Mouse (Mus musculus) embryonic facial prominence, embryonic 15.5 days (tissue): Measurements from ENCODE around the gene Itgb4. TPM values are rescaled to one million over a fixed set of nuclear protein-coding genes. Genes with fewer than 3 reads are reported as not detected.
"Not testable (repeated sequence)": the region's sequence is repeated elsewhere in the genome, so short reads cannot be mapped to it uniquely, and the experiment has no call there.

Source experiments
- ATAC-seq: fragments of 200-750 bp; cut with Nextera tagmentation; 2 replicates; pipeline ENCODE4 v1.8.0; 2017; ENCODE audit warnings: low read depth, moderate TSS enrichment; ENCODE audit not compliant: insufficient number of reproducible peaks, low FRiP score, low TSS enrichment
- H3K27ac ChIP-seq: fragments of 300-500 bp; sonication (generic); replicated peaks from 2 replicates; pipeline ENCODE4 v1.5.1; 2015; ENCODE audit warnings: mild to moderate bottlenecking, inconsistent platforms
- H3K27me3 ChIP-seq: fragments of 300-500 bp; sonication (generic); 2 replicates; pipeline ENCODE4 v1.6.1; 2015; ENCODE audit warnings: inconsistent platforms
- H3K36me3 ChIP-seq: fragments of 300-500 bp; sonication (generic); 2 replicates; pipeline ENCODE4 v1.6.1; 2015; ENCODE audit warnings: mild to moderate bottlenecking, inconsistent platforms
- H3K4me1 ChIP-seq: fragments of 300-500 bp; sonication (generic); 2 replicates; pipeline ENCODE4 v1.6.1; 2015; ENCODE audit warnings: inconsistent platforms
- H3K4me2 ChIP-seq: fragments of 300-500 bp; sonication (generic); replicated peaks from 2 replicates; pipeline ENCODE4 v1.6.1; 2015; ENCODE audit warnings: mild to moderate bottlenecking, inconsistent platforms
- H3K4me3 ChIP-seq: fragments of 300-500 bp; sonication (generic); replicated peaks from 2 replicates; pipeline ENCODE4 v1.5.1; 2015; ENCODE audit warnings: mild to moderate bottlenecking, inconsistent platforms
- H3K9ac ChIP-seq: fragments of 300-500 bp; sonication (generic); 2 replicates; pipeline ENCODE4 v1.6.1; 2015; ENCODE audit warnings: inconsistent platforms
- H3K9me3 ChIP-seq: fragments of 300-500 bp; sonication (generic); replicated peaks from 2 replicates; pipeline ENCODE4 v1.6.1; 2016; ENCODE audit warnings: inconsistent platforms
- WGBS: fragments of 180-500 bp; shearing (Covaris S2); methylation state at CpG from one replicate; pipeline ENCODE4 v1.1.7; 2015; 5-methylcytosine and 5-hydroxymethylcytosine counted together
- polyA plus RNA-seq: library from polyadenylated mRNA; unstranded; fragments of >200 nt; fragmentation: Nextera tagmentation; extraction: Ambion mirVana; gene quantifications from 2 replicates; pipeline ENCODE4 v1.2.1, GENCODE M21; 2015

The Itgb4 gene
- polyA plus RNA-seq, 1 experiment from 2014 or later, result 21.5 TPM

GRCm38 (mm10) chr11:116010146-116010545 is 35.6 kb downstream of the Itgb4 start:
- no peak for ATAC-seq
- no peak overlapping the region for H3K9ac ChIP-seq
- H3K36me3 ChIP-seq, result peaks cover 37% of the 10 kb centered on the region
- no peak overlapping the region for H3K4me2 ChIP-seq
- no peak overlapping the region for H3K27ac ChIP-seq
- H3K9me3 ChIP-seq, result no peaks in the 10 kb centered on the region
- 88% methylated on average over 8 of the region's 8 CpGs for WGBS
- no peaks in the 10 kb centered on the region for H3K27me3 ChIP-seq
- no peak overlapping the region for H3K4me3 ChIP-seq
- H3K4me1 ChIP-seq, result peaks cover 48% of the 10 kb centered on the region

- Histone ChIP-seq H3K4me3 (no peak overlapping the region), H3K9ac (no peak overlapping the region), H3K27ac (peak overlapping the region; percentile 94; the same call in 1 of the 2 replicates), H3K9me3 (no peaks in the 10 kb centered on the region), H3K4me1 (peaks cover 40% of the 10 kb centered on the region), H3K4me2 (peak overlapping the region; percentile 62; the same call in 1 of the 2 replicates), H3K36me3 (peaks cover 37% of the 10 kb centered on the region), H3K27me3 (no peaks in the 10 kb centered on the region)
- no peak for ATAC-seq
- 79% methylated on average over 5 of the region's 5 CpGs for WGBS
Observed at GRCm38 (mm10) chr11:116010948-116011347, 36.4 kb downstream of the Itgb4 start.

DNA sequence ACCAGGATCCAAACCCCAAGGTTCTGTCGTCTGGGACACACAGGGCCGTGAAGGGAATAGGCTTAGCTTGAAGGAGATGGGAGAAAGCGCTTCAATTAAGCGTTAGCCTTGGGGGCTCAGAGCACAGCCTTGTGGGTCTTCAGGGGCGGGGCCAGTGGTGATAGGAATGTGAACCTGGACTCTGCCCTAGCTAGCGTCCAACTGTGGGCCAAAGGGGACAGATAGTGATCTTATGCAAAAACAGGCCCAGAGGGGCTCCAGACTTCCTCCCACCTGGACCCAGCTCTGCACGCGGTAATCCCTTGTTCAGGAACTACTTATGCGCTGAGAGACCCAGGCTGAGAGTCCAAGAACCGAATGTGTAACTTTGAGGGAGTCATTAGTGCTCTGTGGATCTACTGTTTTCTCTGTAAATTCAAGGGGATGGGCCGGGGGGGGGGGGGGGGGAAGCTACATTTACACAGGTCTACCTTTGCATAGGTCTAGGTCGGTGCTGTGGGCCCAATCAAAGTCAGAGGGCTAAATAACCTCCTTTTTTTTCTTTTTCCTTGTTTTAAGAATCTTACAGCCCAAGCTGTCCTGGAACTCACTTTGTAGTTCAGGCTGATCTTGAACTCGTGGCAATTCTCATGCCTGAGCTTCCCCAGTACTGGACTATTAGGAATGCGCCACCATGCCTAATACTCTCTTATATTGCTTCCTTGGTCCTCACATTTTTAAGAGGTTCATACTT is 37.2 kb downstream of the Itgb4 start:
- Histone ChIP-seq H3K27ac (peak overlapping the region; percentile 94), H3K4me3 (peak overlapping the region; percentile 60), H3K4me1 (peaks cover 33% of the 10 kb centered on the region), H3K9ac (peak overlapping the region; percentile 74), H3K36me3 (peaks cover 35% of the 10 kb centered on the region), H3K9me3 (no peaks in the 10 kb centered on the region), H3K4me2 (peak overlapping the region; percentile 62), H3K27me3 (no peaks in the 10 kb centered on the region)
- ATAC-seq, result no peak
- 10% methylated on average over 14 of the region's 14 CpGs for WGBS

GRCm38 (mm10) chr11:116012262-116012947 is 37.9 kb downstream of the Itgb4 start, which contains the start of gene Galk1:
Gene Galk1 (minus strand): TSS chr11:116012719.
- Histone ChIP-seq H3K36me3 (peaks cover 28% of the 10 kb centered on the region), H3K4me2 (peak within 1 kb of the TSS; percentile 62), H3K9ac (peak within 1 kb of the TSS; percentile 74), H3K27me3 (no peaks in the 10 kb centered on the region), H3K4me3 (peak within 1 kb of the TSS; percentile 60), H3K4me1 (peaks cover 29% of the 10 kb centered on the region), H3K27ac (peak within 1 kb of the TSS; percentile 94), H3K9me3 (no peaks in the 10 kb centered on the region)
- WGBS, result under 1% methylated on average over 55 of the region's 55 CpGs
- ATAC-seq, result peak; percentile 91

- H3K9me3 ChIP-seq, result no peaks in the 10 kb centered on the region
- peaks cover 4% of the 10 kb centered on the region for H3K36me3 ChIP-seq
- no peak overlapping the region for H3K4me2 ChIP-seq
- no peaks in the 10 kb centered on the region for H3K27me3 ChIP-seq
- H3K4me3 ChIP-seq, result no peak overlapping the region
- H3K27ac ChIP-seq, result no peak overlapping the region
- 59% methylated on average over 8 of the region's 8 CpGs for WGBS
- no peak overlapping the region for H3K9ac ChIP-seq
- peaks cover 20% of the 10 kb centered on the region for H3K4me1 ChIP-seq
- no peak for ATAC-seq
Observed at GRCm38 (mm10) chr11:116014821-116015220, 40.3 kb downstream of the Itgb4 start.

GRCm38 (mm10) chr11:116018106-116018505 is 43.6 kb downstream of the Itgb4 start:
- Histone ChIP-seq H3K4me2 (no peak overlapping the region), H3K27me3 (no peaks in the 10 kb centered on the region), H3K9me3 (no peaks in the 10 kb centered on the region), H3K27ac (no peak overlapping the region), H3K4me3 (no peak overlapping the region), H3K4me1 (peaks cover under 1% of the 10 kb centered on the region), H3K36me3 (peaks cover 17% of the 10 kb centered on the region), H3K9ac (no peak overlapping the region)
- ATAC-seq, result no peak
- 31% methylated on average over 6 of the region's 6 CpGs for WGBS

GRCm38 (mm10) chr11:116018867-116019266 is 44.4 kb downstream of the Itgb4 start:
- WGBS, result 89% methylated on average over 4 of the region's 4 CpGs
- not testable (repeated sequence) for H3K4me3 ChIP-seq

DNA sequence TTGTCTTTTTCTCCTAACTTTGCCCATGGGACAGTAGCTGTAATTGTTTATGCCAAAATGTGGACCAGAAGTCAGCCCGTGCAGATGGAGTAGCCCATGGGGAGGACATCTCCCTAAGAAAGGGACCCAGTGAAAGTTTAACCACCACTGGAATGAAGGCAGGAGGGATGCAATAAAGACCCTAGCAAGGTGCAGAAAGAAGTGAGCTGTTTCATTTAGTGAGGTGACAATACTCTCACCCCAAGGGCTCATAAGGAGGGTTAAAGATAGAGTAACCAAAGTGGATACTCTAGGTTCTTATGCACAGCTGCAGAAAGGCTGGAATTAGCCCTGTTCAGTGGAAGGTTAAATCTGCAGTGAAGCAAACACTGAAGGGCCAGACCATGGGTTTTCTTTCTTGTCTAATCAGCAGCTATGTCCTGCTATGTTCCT is 44.9 kb downstream of the Itgb4 start:
- H3K27me3 ChIP-seq, result no peaks in the 10 kb centered on the region
- H3K4me1 ChIP-seq, result no peaks in the 10 kb centered on the region; the same call in 1 of the 2 replicates
- H3K27ac ChIP-seq, result no peak overlapping the region
- H3K9ac ChIP-seq, result no peak overlapping the region
- no peak for ATAC-seq
- no peak overlapping the region for H3K4me2 ChIP-seq
- no peaks in the 10 kb centered on the region for H3K9me3 ChIP-seq
- 53% methylated on average over 1 of the region's 1 CpGs for WGBS
- H3K4me3 ChIP-seq, result no peak overlapping the region
- peaks cover 17% of the 10 kb centered on the region for H3K36me3 ChIP-seq

More at GRCm38 (mm10) chr11:116018867-116019266, 44.4 kb downstream of the Itgb4 start:
- H3K27ac ChIP-seq, H3K9me3 ChIP-seq, H3K9ac ChIP-seq, H3K4me2 ChIP-seq, H3K4me1 ChIP-seq, H3K27me3 ChIP-seq, ATAC-seq: not testable (repeated sequence)
- H3K36me3 ChIP-seq, result peaks cover 17% of the 10 kb centered on the region

GRCm38 (mm10) chr11:116019976-116020411 is 45.5 kb downstream of the Itgb4 start:
- no peak for ATAC-seq
- Histone ChIP-seq H3K9ac (no peak overlapping the region), H3K36me3 (peaks cover 17% of the 10 kb centered on the region), H3K27ac (peak overlapping the region; percentile 63; the same call in 1 of the 2 replicates), H3K27me3 (no peaks in the 10 kb centered on the region), H3K9me3 (no peaks in the 10 kb centered on the region), H3K4me2 (no peak overlapping the region), H3K4me1 (peaks cover under 1% of the 10 kb centered on the region; the same call in 1 of the 2 replicates), H3K4me3 (no peak overlapping the region)
- WGBS, result 79% methylated on average over 2 of the region's 2 CpGs

GRCm38 (mm10) chr11:116020519-116020922 is 46.0 kb downstream of the Itgb4 start:
- Histone ChIP-seq H3K27me3 (no peaks in the 10 kb centered on the region), H3K9ac (no peak overlapping the region), H3K36me3 (peaks cover 17% of the 10 kb centered on the region), H3K4me1 (peaks cover 2% of the 10 kb centered on the region; the same call in 1 of the 2 replicates), H3K4me2 (no peak overlapping the region), H3K27ac (0 out of 2 replicates have a peak overlapping the region, but pooled peaks have one; percentile 63), H3K4me3 (no peak overlapping the region), H3K9me3 (no peaks in the 10 kb centered on the region)
- ATAC-seq, result no peak
- 50% methylated on average over 1 of the region's 1 CpGs for WGBS
